Mouse (Mus musculus) myocyte (in vitro differentiated cells): ENCODE data around the gene Polr2m.

ENCODE experiments used
- CEBPB ChIP-seq: IDR thresholded peaks from 2 replicates; pipeline ENCODE4 v1.6.1; 2011; ENCODE audit warnings: mild to moderate bottlenecking, moderate library complexity; ENCODE audit not compliant: poor library complexity, insufficient read depth, severe bottlenecking
- E2F4 ChIP-seq: IDR thresholded peaks from one replicate; pipeline ENCODE4 v1.6.1; 2011; ENCODE audit warnings: mild to moderate bottlenecking, control low read depth, moderate library complexity; ENCODE audit not compliant: insufficient read depth
- MAX ChIP-seq: IDR thresholded peaks from one replicate; pipeline ENCODE4 v1.6.1; 2011; ENCODE audit warnings: low read depth, mild to moderate bottlenecking, control low read depth
- MYOD1 ChIP-seq, 3 experiments: IDR thresholded peaks; one replicate each; pipeline ENCODE4 v1.6.1; 2011; ENCODE audit warnings: control low read depth in 2 of 3, low read depth in 2 of 3, mild to moderate bottlenecking in 2 of 3, moderate library complexity in 1 of 3; ENCODE audit not compliant: insufficient read length in 2 of 3, control insufficient read depth in 1 of 3
- MYOG ChIP-seq, 3 experiments: IDR thresholded peaks; one replicate each; pipeline ENCODE4 v1.6.1; 2011; ENCODE audit warnings: control low read depth in 2 of 3, low read depth in 2 of 3, mild to moderate bottlenecking in 2 of 3; ENCODE audit not compliant: insufficient read length in 2 of 3, control insufficient read depth in 1 of 3, insufficient read depth in 1 of 3
- POLR2A ChIP-seq: IDR thresholded peaks from one replicate; pipeline ENCODE4 v1.6.1; 2011; ENCODE audit warnings: low read depth, mild to moderate bottlenecking, control low read depth, moderate library complexity; ENCODE audit not compliant: insufficient read length
- POLR2AphosphoS2 ChIP-seq: IDR thresholded peaks from one replicate; pipeline ENCODE4 v1.6.1; 2011; ENCODE audit warnings: low read depth, control low read depth; ENCODE audit not compliant: insufficient read length
- REST ChIP-seq: IDR thresholded peaks from one replicate; pipeline ENCODE4 v1.6.1; 2011; ENCODE audit warnings: mild to moderate bottlenecking, control low read depth, moderate library complexity; ENCODE audit not compliant: insufficient read depth, insufficient read length
- SRF ChIP-seq: IDR thresholded peaks from one replicate; pipeline ENCODE4 v1.6.1; 2011; ENCODE audit warnings: low read depth; ENCODE audit not compliant: control insufficient read depth, insufficient read length
- TCF12 ChIP-seq: IDR thresholded peaks from one replicate; pipeline ENCODE4 v1.6.1; 2011; ENCODE audit warnings: mild to moderate bottlenecking, control low read depth; ENCODE audit not compliant: poor library complexity, insufficient read depth, severe bottlenecking
- TCF3 ChIP-seq: IDR thresholded peaks from one replicate; pipeline ENCODE4 v1.6.1; 2011; ENCODE audit warnings: low read depth, control low read depth; ENCODE audit not compliant: insufficient read length
- USF1 ChIP-seq: IDR thresholded peaks from one replicate; pipeline ENCODE4 v1.6.1; 2011; ENCODE audit warnings: low read depth, mild to moderate bottlenecking, control low read depth, moderate library complexity

GRCm38 (mm10) chr9:71456738-71457137, 29.0 kb downstream of the Polr2m start:
- TF ChIP-seq POLR2A (no peak), USF1 (no peak), MAX (no peak), TCF12 (no peak), E2F4 (no peak), MYOD1 (IDR thresholded peaks at IDR 0.05; ENCODE audit: control insufficient read depth in 1 of 3, insufficient read length in 2 of 3, low read depth in 2 of 3) (no peak), POLR2AphosphoS2 (no peak), CEBPB (no peak), SRF (no peak), MYOG (IDR thresholded peaks at IDR 0.05; ENCODE audit: control insufficient read depth in 1 of 3, insufficient read depth in 1 of 3, insufficient read length in 2 of 3, low read depth in 2 of 3) (no peak), REST (no peak), TCF3 (no peak)
